Mouse (Mus musculus): ENCODE data around the gene 2610042L04Rik.
"Not testable (repeated sequence)": the region's sequence is repeated elsewhere in the genome, so short reads cannot be mapped to it uniquely, and the experiment has no call there.

2610042L04Rik gene

GRCm38 (mm10) chr14:4334476-4335080 is at the start of gene 2610042L04Rik:
Gene 2610042L04Rik, plus strand, starts transcription at chr14:4334763.
- not testable (repeated sequence) for DNase-seq (ENCODE audit: low read depth, low spot score)

- DNase-seq (ENCODE audit: low read depth, low spot score), result not testable (repeated sequence)
These were observed 17.6 kb upstream of the 2610042L04Rik start, which contains the start of gene Gm3149 for GRCm38 (mm10) chr14:4316983-4317382. Gene Gm3149, plus strand, starts transcription at chr14:4317283.

GRCm38 (mm10) chr14:4335506-4335905 is 943 bp downstream of the 2610042L04Rik start:
- not testable (repeated sequence) for DNase-seq (ENCODE audit: low read depth, low spot score)

GRCm38 (mm10) chr14:4368991-4369390 is 34.4 kb downstream of the 2610042L04Rik start:
- not testable (repeated sequence) for DNase-seq (ENCODE audit: low read depth, low spot score)

GRCm38 (mm10) chr14:4369691-4370090 is 35.1 kb downstream of the 2610042L04Rik start:
- DNase-seq (ENCODE audit: low read depth, low spot score), result not testable (repeated sequence)

- DNase-seq (ENCODE audit: low read depth, low spot score), result not testable (repeated sequence)
These were observed 43.3 kb downstream of the 2610042L04Rik start for GRCm38 (mm10) chr14:4377871-4378270.

- DNase-seq (ENCODE audit: low read depth, low spot score), result not testable (repeated sequence)
These were observed 51.0 kb downstream of the 2610042L04Rik start for GRCm38 (mm10) chr14:4385606-4386005.

GRCm38 (mm10) chr14:4392841-4393530 is 58.4 kb downstream of the 2610042L04Rik start:
- DNase-seq (ENCODE audit: low read depth, low spot score), result not testable (repeated sequence)

- not testable (repeated sequence) for DNase-seq (ENCODE audit: low read depth, low spot score)
These were observed 62.7 kb downstream of the 2610042L04Rik start, which contains the start of gene Gm3159 for GRCm38 (mm10) chr14:4397226-4397625. Gene Gm3159, plus strand, starts transcription at chr14:4397526.

GRCm38 (mm10) chr14:4398624-4399023 is 64.1 kb downstream of the 2610042L04Rik start:
- DNase-seq (ENCODE audit: low read depth, low spot score), result not testable (repeated sequence)

- DNase-seq (ENCODE audit: low read depth, low spot score), result not testable (repeated sequence)
These were observed 65.7 kb downstream of the 2610042L04Rik start for GRCm38 (mm10) chr14:4400115-4400789.

GRCm38 (mm10) chr14:4401245-4401644 is 66.7 kb downstream of the 2610042L04Rik start:
- not testable (repeated sequence) for DNase-seq (ENCODE audit: low read depth, low spot score)

GRCm38 (mm10) chr14:4403840-4404239 is 69.3 kb downstream of the 2610042L04Rik start:
- not testable (repeated sequence) for DNase-seq (ENCODE audit: low read depth, low spot score)

Measured in telencephalon, adult 2 months (tissue).